Comparison of ENCODE assay signal across 8 mouse cellular contexts in genomic region chr1:131246433-131247395, GRCm38 (mm10). TPM values are rescaled to one million over a fixed set of nuclear protein-coding genes. Genes with fewer than 3 reads are reported as not detected.
DNase-seq lines count a peak whose midpoint lies in the region; ATAC-seq and TF ChIP-seq lines count a peak whose summit lies in the region.

No protein-coding gene starts in this region.

- 12% methylated on average over 7 of the region's 7 CpGs for WGBS in forebrain, embryonic 13.5 days
- WGBS in intestine, embryonic 15.5 days, result 6% methylated on average over 7 of the region's 7 CpGs

- H3K9ac ChIP-seq in forebrain, embryonic 13.5 days, result no peak overlapping the region
- H3K9ac ChIP-seq in intestine, embryonic 15.5 days, result no peak overlapping the region

- H3K4me3 ChIP-seq in gastrocnemius, adult 2 months, result peak overlapping the region; percentile 88
- H3K4me3 ChIP-seq in forebrain, embryonic 13.5 days, result no peak overlapping the region
- no peak overlapping the region for H3K4me3 ChIP-seq in intestine, embryonic 15.5 days (replicated peaks)

- ATAC-seq in forebrain, embryonic 13.5 days, result no peak; the same call in 1 of the 2 replicates
- no peak for ATAC-seq in intestine, embryonic 15.5 days

- no peaks in the 10 kb centered on the region for H3K36me3 ChIP-seq in forebrain, embryonic 13.5 days (ENCODE audit: poor library complexity, severe bottlenecking)
- no peaks in the 10 kb centered on the region for H3K36me3 ChIP-seq in intestine, embryonic 15.5 days

- TF ChIP-seq CTCF in gastrocnemius, adult 2 months (IDR thresholded peaks at IDR 0.05), result peak; percentile 82

- H3K27me3 ChIP-seq in forebrain, embryonic 13.5 days, result peaks cover 41% of the 10 kb centered on the region
- H3K27me3 ChIP-seq in intestine, embryonic 15.5 days (replicated peaks), result peaks cover 40% of the 10 kb centered on the region

- DNase-seq in gastrocnemius, adult 2 months, result no peak
- DNase-seq in gastrocnemius, adult 8-10 months (ENCODE audit: low spot score in 2 of 2), result no peak
- DNase-seq in adipocyte (ENCODE audit: low spot score), result peak; percentile 78
- peak; percentile 39 for DNase-seq in liver
- DNase-seq in neural tube, embryonic 10.5 days (ENCODE audit: extremely low spot score, low spot score), result peak; percentile 30
- no peak for DNase-seq in ovary, postnatal 14 days (ENCODE audit: low spot score)

- intact Hi-C loops in gastrocnemius, adult 2 months (cut with DNase I), result loop anchor here (1.0 to 5.0 kb wide), 2 partner anchors 65 to 129 kb away; no protein-coding TSS in a partner anchor

- H3K27ac ChIP-seq in gastrocnemius, adult 2 months, result peak overlapping the region; percentile 32; the same call in 1 of the 2 replicates
- H3K27ac ChIP-seq in forebrain, embryonic 13.5 days, result no peak overlapping the region
- H3K27ac ChIP-seq in intestine, embryonic 15.5 days, result no peak overlapping the region

- H3K4me1 ChIP-seq in forebrain, embryonic 13.5 days, result peaks cover 15% of the 10 kb centered on the region; the same call in 1 of the 2 replicates
- peaks cover 14% of the 10 kb centered on the region for H3K4me1 ChIP-seq in intestine, embryonic 15.5 days (replicated peaks)

- peak overlapping the region; percentile 17; the same call in 1 of the 2 replicates for H3K4me2 ChIP-seq in forebrain, embryonic 13.5 days
- peak overlapping the region; percentile 24; the same call in 1 of the 2 replicates for H3K4me2 ChIP-seq in intestine, embryonic 15.5 days (replicated peaks)

- no peaks in the 10 kb centered on the region for H3K9me3 ChIP-seq in forebrain, embryonic 13.5 days (replicated peaks)
- no peaks in the 10 kb centered on the region for H3K9me3 ChIP-seq in intestine, embryonic 15.5 days

RNA-seq across cellular contexts. Expression of gene Rassf5, which starts 1.7 kb away (rescaled TPM):
- 1 to 10 TPM in 1 of 2 experiments, under 1 TPM in 1; 0.71 to 1.1 TPM for total RNA-seq in gastrocnemius, adult 2 months (2021)
- 1 to 10 TPM in 1 of 4 experiments, under 1 TPM in 2, not detected in 1; 0.35 to 1.1 (median 0.39) TPM for total RNA-seq in gastrocnemius, adult 8-10 months (2022)
- polyA plus RNA-seq in forebrain, embryonic 13.5 days (2015; fragmentation: Nextera tagmentation; extraction: Ambion mirVana), result 0.98 and 1.1 TPM in 2 replicates
- 2.8 and 3.1 TPM in 2 replicates for polyA plus RNA-seq in intestine, embryonic 15.5 days (2015; fragmentation: Nextera tagmentation; extraction: Ambion mirVana)

RNA-seq across cellular contexts. Expression of gene Ikbke, which starts 32.7 kb away (rescaled TPM):
- 1 to 10 TPM in 1 of 2 experiments, under 1 TPM in 1; 0.46 to 1.1 TPM for total RNA-seq in gastrocnemius, adult 2 months (2021)
- 1 to 10 TPM in 1 of 4 experiments, under 1 TPM in 2, not detected in 1; 0.41 to 1.4 (median 0.70) TPM for total RNA-seq in gastrocnemius, adult 8-10 months (2022)
- polyA plus RNA-seq in forebrain, embryonic 13.5 days (2015; fragmentation: Nextera tagmentation; extraction: Ambion mirVana), result 0.21 and 0.39 TPM in 2 replicates
- polyA plus RNA-seq in intestine, embryonic 15.5 days (2015; fragmentation: Nextera tagmentation; extraction: Ambion mirVana), result 7.3 and 9.6 TPM in 2 replicates

Comparison
In these comparisons a context has a peak if more than half of its experiments do, and no peak if none do; other contexts are left out.
1. DNase-seq: peak in adipocyte (single experiment), liver (single experiment) and neural tube, embryonic 10.5 days (single experiment); none in gastrocnemius, adult 2 months (single experiment), gastrocnemius, adult 8-10 months (0 of 2) and ovary, postnatal 14 days (single experiment).